Mouse (Mus musculus) left cerebral cortex, postnatal 10 days (tissue): ENCODE measurements around the gene Shisa8. TPM values are rescaled to one million over a fixed set of nuclear protein-coding genes. Genes with fewer than 3 reads are reported as not detected.

ENCODE experiments used
- DNase-seq, 2 experiments: peaks; one replicate each; pipeline ENCODE4 v3.0.0; 2021 to 2022; ENCODE audit warnings: low spot score in 2 of 2, mixed read lengths in 1 of 2; ENCODE audit errors: extremely low spot score in 1 of 2
- intact Hi-C: fragments of 180-260 bp; cut with DNase I; formaldehyde crosslinking; loops from one replicate; pipeline ENCODE4 v1.15.1; 2025
- microRNA-seq: library from miRNA; unstranded; fragments of <30 nt; microRNA quantifications from one replicate; pipeline ENCODE4 v1.2.0, GENCODE M21; 2022
- total RNA-seq, 2 experiments: library from RNA; stranded (reverse); gene quantifications; 2 replicates each; pipeline ENCODE4 v1.2.3; 2021

Shisa8 gene
- total RNA-seq, 2 experiments from 2014 or later, result 3.1 to 3.5 TPM

DNA sequence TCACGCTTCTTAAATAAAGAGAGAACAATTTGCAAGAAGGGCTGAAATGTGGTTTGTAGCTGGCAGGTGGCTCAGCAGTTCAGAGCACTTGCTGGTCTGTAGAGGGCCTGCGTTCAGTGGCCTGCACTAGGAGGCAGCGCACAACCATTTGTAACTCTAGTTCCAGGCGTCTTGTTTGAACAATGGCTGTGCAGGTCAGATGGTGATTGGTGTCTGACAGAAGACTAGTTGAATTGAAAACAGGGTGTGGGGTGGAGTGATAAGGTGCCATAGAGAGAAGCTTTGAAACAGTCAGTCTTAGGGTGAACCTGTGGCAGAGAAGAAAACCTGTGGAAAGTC is 48.6 kb downstream of the Shisa8 start:
- intact Hi-C loops, result no loop called here
- no peak for DNase-seq

DNA sequence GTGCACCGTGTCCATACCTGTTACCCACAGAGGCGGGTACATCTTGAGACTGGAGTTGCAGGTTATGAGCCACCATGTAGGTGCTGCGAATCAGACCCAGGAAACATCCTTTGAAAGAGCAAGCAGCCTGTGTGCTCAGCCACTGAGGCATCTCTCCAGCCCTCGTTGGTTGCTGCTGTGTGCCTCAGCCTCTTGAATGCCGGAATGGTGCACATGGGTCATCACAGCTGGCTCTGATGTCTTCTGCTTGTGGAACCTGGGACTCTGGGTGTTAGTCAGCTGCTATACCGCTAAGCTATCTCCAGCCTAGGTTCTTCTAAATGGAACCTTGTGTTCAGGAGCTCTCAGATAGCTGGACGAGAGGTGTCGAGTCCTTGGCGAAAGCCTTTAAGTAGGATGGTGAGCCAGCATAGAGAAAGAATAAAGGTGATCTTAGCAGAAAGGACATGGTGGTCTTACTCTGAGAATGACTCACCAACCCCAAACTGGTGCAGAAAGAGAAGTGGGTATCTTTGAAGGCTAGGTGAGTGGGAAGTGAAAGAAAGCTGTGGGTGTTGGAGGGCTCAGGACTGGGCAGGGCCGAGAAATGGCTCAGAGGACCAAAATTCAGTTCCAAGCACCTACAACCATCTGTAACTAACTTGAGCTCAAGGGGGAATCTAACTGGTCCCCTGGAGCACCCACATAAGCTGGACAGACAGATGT is 49.1 kb downstream of the Shisa8 start:
- intact Hi-C loops, result no loop called here
- DNase-seq, result no peak

DNA sequence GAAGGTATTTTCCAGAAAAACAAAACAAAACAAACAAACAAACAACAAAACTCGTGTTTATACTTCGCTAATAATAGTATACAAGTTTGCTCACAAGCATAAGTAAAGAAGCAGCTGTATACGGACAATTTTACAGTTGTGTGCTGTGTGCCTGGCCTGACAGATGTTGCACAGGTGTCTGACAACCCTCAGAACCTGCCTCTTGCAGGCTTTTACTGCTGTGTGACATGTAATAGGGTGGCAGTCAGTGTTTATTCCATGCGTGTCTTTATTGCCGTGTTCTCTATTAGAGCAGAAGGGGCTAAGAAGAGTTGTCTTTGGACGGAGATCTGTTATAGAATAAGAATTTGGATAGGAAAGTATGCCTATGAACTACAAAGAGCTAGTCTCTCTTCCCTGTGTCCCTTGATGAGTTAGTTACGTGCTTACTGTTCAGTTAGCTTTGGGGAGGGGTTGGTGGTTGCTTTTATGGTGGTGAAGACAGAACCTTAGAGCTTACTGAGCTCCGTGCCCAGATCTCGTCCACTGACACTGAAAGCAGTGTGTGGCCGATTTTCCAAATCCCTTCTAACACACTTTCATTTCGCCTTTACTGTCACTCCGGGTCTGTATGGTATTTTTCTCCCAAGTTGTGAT is 50.5 kb downstream of the Shisa8 start:
- no peak for DNase-seq

DNA sequence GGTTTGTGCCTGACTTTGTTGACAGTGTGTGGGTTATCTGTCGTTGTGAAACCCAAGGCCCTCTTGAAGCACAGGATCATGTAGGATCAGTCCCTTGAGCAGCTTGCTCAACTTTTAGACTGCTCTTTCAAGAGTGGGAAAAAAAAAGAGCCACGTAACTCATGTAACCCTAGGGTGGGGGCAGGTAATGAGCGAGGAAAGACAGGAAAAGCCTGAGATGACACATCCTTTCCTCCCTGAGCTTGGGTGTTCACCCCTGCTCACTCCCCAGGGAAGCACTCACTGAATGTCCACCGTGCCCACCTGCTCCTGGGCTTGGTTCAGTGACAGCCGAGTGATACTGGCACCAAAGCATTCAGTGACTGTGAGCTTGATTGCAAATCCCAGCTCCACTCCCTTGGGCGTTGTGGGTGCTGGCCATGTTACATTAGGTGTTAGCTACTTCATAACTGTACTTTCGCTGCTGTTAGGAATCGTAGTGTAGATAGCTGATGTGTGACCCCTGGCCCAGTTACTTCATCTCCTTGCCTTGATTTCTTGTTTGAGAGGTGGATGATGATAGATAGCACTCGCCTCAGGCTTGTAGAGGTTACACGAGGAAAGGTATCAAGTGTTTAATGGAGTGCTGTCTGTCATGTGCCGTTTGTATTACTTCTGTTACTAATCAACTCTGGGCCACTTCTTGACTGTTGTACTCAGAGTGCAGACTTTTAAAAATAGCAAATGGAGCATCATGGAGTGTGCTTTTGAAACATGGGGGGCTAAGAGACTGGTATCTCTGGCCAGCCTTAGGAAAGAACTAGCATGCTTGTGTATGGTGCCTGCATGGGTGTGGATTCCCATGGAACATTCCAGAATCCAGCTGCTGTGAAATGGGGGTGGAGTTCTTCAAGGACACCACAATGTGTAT is 51.6 kb downstream of the Shisa8 start:
- no peak for DNase-seq
- intact Hi-C loops, result no loop called here

More for the DNA sequence above, 50.5 kb downstream of the Shisa8 start:
- intact Hi-C loops, result no loop called here

DNA sequence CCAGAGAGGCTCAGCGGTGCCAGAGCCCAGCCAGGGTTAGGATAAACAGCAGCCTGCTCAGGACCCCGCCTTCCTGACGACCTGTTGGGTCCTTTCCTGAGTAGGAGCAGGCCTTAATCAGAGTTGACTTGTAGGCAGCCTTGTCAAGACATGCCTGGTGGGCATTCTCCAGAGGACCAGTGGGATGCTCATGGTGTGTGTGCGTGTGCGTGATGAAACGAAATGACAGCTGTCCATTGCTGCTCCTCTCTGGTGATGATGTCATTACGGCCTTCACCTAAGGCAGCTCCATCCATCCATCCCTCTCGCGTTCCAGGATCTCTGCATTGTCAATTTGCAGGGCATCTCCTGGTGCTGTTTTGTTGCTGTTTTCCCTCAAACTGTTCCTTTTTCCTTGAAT is 53.1 kb downstream of the Shisa8 start:
- intact Hi-C loops, result no loop called here
- DNase-seq, result no peak

- DNase-seq, result no peak
- intact Hi-C loops, result no loop called here
Observed at GRCm38 (mm10) chr15:82158243-82159035, 54.2 kb downstream of the Shisa8 start.

DNA sequence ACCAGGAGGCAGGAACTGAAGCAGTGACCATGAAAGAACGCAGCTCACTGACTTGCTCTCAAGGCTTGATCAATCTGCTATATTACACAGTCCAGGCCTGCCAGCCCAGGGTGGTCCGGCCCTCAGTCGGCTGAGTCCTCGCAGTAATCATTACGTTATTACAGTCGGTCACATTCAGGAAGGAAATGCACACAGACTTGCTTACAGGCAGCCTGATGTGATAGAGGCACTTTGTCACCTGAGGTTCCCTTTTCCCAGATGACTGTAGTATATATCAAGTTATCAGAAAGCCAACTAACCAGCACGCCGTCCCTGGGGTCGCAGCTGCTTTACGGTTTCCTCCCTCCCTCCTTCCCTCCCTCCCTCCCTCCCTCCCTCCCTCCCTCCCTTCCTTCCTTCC is 55.7 kb downstream of the Shisa8 start:
- intact Hi-C loops, result no loop called here
- no peak for DNase-seq

DNA sequence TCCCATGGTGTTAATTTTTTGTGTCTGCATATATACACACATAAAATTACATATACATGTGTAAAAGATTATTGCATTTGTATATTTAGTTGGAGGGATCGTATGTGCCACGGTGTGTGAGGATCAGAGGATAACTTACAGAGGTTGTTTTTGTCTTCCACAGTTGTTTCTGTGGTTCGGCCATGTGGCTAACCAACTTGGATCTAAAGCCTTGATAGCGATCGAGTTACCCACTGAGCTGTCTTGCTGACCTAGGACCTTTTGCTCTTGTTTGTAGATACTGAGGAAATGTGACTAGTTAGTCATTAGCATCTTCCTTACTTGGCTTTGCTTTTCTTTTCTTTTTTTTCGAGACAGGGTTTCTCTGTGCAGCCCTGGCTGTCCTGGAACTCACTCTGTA is 56.3 kb downstream of the Shisa8 start:
- intact Hi-C loops, result no loop called here
- no peak for DNase-seq

Small RNA genes within 50 kb of the gene (microRNA-seq; reads per million reads assigned to microRNA genes)
- 42.8 reads per million, percentile 49 among the genes with 10 or more reads in this experiment for gene Mir33

Other genes with a start within 250 kb of the Shisa8 start
- gene 1700029P11Rik, start 232.3 kb downstream of the Shisa8 start, total RNA-seq, result not detected
- gene Xrcc6, start 225.0 kb downstream of the Shisa8 start, total RNA-seq, result 10 to 100 TPM; 27.9 to 29.9 TPM
- 10 to 100 TPM; 91.9 to 93.6 TPM for gene Desi1, start 179.0 kb downstream of the Shisa8 start, total RNA-seq
- gene Snu13, start 165.2 kb downstream of the Shisa8 start, total RNA-seq, result 100 to 1,000 TPM; 101 to 109 TPM
- not detected for gene 4930407I10Rik, start 153.7 kb downstream of the Shisa8 start, total RNA-seq
- gene Mei1, start 142.8 kb downstream of the Shisa8 start, total RNA-seq, result under 1 TPM; 0.32 to 0.39 TPM
- gene Ccdc134, start 84.9 kb downstream of the Shisa8 start, total RNA-seq, result 10 to 100 TPM in 1 of 2 experiments, 1 to 10 TPM in 1; 7.4 to 10.2 TPM
- 100 to 1,000 TPM; 202 to 204 TPM for gene Srebf2, start 65.6 kb downstream of the Shisa8 start, total RNA-seq
- gene Tnfrsf13c, start 11.6 kb upstream of the Shisa8 start, total RNA-seq, result under 1 TPM; 0.30 to 0.73 TPM
- gene Cenpm, start 31.9 kb upstream of the Shisa8 start, total RNA-seq, result 1 to 10 TPM; 4.5 to 4.8 TPM
- 10 to 100 TPM; 83.1 to 87.6 TPM for gene 1500009C09Rik, start 39.6 kb upstream of the Shisa8 start, total RNA-seq
- 100 to 1,000 TPM; 512 to 519 TPM for gene Sept3, start 62.1 kb upstream of the Shisa8 start, total RNA-seq
- gene Wbp2nl, start 86.1 kb upstream of the Shisa8 start, total RNA-seq, result not detected
- gene Naga, start 126.1 kb upstream of the Shisa8 start, total RNA-seq, result 10 to 100 TPM; 34.5 to 41.0 TPM
- 1 to 10 TPM in 1 of 2 experiments, under 1 TPM in 1; 0.69 to 2.4 TPM for gene Pheta2, start 126.1 kb upstream of the Shisa8 start, total RNA-seq
- gene Smdt1, start 126.1 kb upstream of the Shisa8 start, total RNA-seq, result 100 to 1,000 TPM; 130 to 139 TPM
- 100 to 1,000 TPM; 167 to 200 TPM for gene Ndufa6, start 141.5 kb upstream of the Shisa8 start, total RNA-seq
- gene Cyp2d22, start 167.4 kb upstream of the Shisa8 start, total RNA-seq, result 10 to 100 TPM; 10.7 to 11.5 TPM
- not detected for gene Cyp2d11, start 181.2 kb upstream of the Shisa8 start, total RNA-seq
- not detected for gene Cyp2d10, start 194.4 kb upstream of the Shisa8 start, total RNA-seq
- gene Cyp2d9, start 220.6 kb upstream of the Shisa8 start, total RNA-seq, result not detected